Mouse (Mus musculus) liver, adult (tissue): ENCODE measurements around the gene Ppil3.

Experiments
- GATA4 ChIP-seq: IDR thresholded peaks from 2 replicates; pipeline ENCODE4 v1.6.1; 2014; ENCODE audit warnings: mild to moderate bottlenecking, low read length; ENCODE audit not compliant: insufficient replicate concordance

Gene Ppil3

GRCm38 (mm10) chr1:58420032-58420431, 25.3 kb downstream of the Ppil3 start:
- TF ChIP-seq GATA4 = no peak

DNA sequence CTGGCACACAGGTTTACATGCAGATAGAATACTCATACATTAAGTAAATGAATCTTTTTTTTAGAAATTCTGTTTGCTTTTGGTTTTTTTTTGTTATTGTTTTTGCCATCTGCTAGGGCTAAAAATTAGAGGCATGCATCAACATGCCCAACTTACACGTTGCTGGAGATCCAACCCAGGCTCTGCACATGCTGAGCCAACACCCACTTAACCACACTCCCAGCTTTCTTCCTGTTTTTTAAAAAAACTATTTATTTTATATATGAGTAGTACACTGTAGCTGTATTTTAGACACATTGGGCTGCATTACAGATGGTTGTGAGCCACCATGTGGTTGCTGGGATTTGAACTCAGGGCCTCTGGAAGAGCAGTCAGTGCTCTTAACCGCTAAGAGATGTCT, 29.2 kb downstream of the Ppil3 start:
- TF ChIP-seq GATA4 = no peak

GRCm38 (mm10) chr1:58415442-58415841, 29.8 kb downstream of the Ppil3 start:
- no peak for TF ChIP-seq GATA4

- no peak for TF ChIP-seq GATA4
Measured at GRCm38 (mm10) chr1:58410776-58411175, 34.5 kb downstream of the Ppil3 start.

- TF ChIP-seq GATA4 = no peak
Measured at GRCm38 (mm10) chr1:58410198-58410588, 35.1 kb downstream of the Ppil3 start.

GRCm38 (mm10) chr1:58409553-58410197, 35.6 kb downstream of the Ppil3 start:
- TF ChIP-seq GATA4 = no peak

GRCm38 (mm10) chr1:58408141-58408540, 37.1 kb downstream of the Ppil3 start:
- no peak for TF ChIP-seq GATA4

GRCm38 (mm10) chr1:58407321-58407720, 38.0 kb downstream of the Ppil3 start:
- TF ChIP-seq GATA4 = no peak

GRCm38 (mm10) chr1:58403745-58404144, 41.5 kb downstream of the Ppil3 start:
- TF ChIP-seq GATA4 = no peak

DNA sequence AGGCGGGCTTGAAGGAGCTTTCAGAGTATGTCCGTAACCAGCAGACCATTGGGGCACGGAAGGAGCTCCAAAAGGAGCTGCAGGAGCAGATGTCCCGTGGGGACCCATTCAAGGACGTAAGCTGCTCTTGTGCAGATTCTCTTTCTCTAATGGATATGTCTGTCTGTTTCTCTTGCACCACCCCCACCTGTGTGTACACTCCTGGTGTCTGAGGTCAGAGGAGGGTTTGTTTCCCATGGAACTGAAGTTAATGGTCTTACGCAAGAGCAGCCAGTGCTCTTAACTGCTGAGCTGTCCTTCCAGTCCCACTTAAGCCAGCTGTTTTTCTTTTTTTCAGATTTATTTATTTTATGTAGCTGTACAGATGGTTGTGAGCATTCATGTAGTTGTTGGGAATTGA, 43.9 kb downstream of the Ppil3 start:
- no peak for TF ChIP-seq GATA4

GRCm38 (mm10) chr1:58397731-58398130, 47.6 kb downstream of the Ppil3 start:
- no peak for TF ChIP-seq GATA4

- TF ChIP-seq GATA4 = no peak
Measured at GRCm38 (mm10) chr1:58396179-58396578, 49.1 kb downstream of the Ppil3 start.

DNA sequence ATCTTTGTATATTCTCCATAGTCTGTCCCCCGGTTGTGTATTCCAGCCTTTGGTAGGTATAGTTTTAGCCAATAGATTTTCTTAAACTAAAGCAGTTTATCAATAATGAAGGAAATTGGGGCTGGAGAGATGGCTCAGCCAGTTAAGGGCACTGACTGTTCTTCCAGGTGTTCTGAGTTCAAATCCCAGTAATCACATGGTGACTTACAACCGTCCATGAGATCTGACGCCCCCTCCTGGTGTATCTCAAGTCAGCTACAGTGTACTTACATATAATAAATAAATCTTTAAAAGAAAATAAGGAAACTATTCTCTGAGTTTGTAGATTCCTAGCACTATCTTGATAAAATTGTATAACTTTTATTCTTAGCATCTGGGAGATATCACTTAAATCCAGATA, 49.9 kb downstream of the Ppil3 start:
- TF ChIP-seq GATA4 = no peak

GRCm38 (mm10) chr1:58393284-58394195, 51.7 kb downstream of the Ppil3 start:
- no peak for TF ChIP-seq GATA4

DNA sequence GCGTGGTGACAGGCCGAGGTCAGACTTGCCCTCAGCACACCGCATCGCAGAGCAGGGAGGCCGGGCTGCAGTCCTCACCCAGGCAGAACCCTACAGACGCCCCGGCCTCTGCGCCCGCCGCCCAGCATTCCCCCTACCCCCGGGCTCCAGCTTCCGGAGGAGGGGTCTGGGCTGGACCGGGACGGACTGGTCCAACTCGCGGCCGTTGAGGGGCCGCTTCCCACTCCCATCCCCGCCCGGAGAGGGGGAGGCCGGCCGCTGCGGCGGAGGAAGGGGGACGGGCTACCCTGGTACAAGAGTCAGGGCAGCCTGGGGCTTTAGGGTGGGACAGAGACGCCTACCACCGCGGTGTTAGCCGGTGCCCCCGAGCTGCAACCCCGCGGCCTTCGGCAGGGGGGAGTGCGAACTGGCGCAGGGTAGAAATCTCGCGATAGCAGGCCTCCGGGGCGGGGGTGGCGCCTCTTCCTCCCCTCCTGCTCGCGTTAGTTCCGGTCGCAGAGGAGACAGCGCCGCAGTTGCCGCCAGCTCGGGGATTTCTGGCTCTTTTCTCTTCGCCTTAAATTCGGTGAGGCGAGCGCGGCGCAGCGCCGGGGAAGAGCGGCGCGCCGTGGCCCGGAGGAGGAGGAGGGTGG, 52.5 kb downstream of the Ppil3 start, which contains the start of gene Bzw1:
Gene Bzw1 (plus strand): TSS at position 247 of the 632 bp plus-strand sequence.
- no peak; the same call in 1 of the 2 replicates for TF ChIP-seq GATA4

- TF ChIP-seq GATA4 = no peak
Measured at GRCm38 (mm10) chr1:58392268-58392651, 53.0 kb downstream of the Ppil3 start.
